8 mouse cellular contexts compared by ENCODE assay signal in the genomic region with DNA sequence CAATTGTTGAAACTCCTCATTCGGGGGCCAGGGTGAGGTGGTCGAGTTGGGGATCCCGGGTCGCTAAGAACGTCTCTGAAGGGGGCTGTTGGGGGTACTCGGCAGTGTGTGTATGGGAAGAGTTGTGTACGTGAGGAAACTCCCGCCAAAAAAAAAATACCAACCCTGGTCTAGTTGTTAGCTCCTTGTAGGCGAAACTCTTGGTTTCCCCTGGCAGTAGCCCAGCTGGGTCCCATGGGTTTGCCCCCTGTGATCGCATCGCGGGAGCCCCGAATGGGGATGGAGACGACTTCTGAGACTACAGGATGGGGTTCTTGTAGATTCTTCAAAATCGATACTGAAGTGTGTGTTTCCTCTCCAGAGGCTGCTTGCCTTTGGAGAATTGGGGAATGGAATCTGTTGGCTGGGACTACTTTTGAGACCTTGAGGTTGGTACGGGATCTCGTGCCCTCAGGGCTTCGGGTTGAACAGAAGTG. TPM values are rescaled to one million over a fixed set of nuclear protein-coding genes. Genes with fewer than 3 reads are reported as not detected.
A peak's percentile ranks its signal among the peaks of the same experiment; 100 is the strongest.
DNase-seq lines count a peak whose midpoint lies in the region; ATAC-seq and TF ChIP-seq lines count a peak whose summit lies in the region.

No protein-coding gene starts in this region.

- H3K4me3 ChIP-seq in kidney, embryonic 15.5 days (replicated peaks): peak overlapping the region; percentile 82
- H3K4me3 ChIP-seq in ES-E14 (ENCODE audit: insufficient read depth in 1 of 2, low read depth in 1 of 2, low read length in 2 of 2, poor library complexity in 1 of 2, severe bottlenecking in 1 of 2): peak overlapping the region; percentile 68 to 94
- H3K4me3 ChIP-seq in embryonic fibroblast, embryonic 13.5 days (ENCODE audit: insufficient read depth, low read length): peak overlapping the region; percentile 95
- H3K4me3 ChIP-seq in limb, embryonic 15.5 days: peak overlapping the region; percentile 79
- peak overlapping the region; percentile 75 for H3K4me3 ChIP-seq in stomach, embryonic 16.5 days (replicated peaks; ENCODE audit: low read length)

- no peak for TF ChIP-seq POLR2A in embryonic fibroblast, embryonic 13.5 days (IDR thresholded peaks at IDR 0.05; ENCODE audit: low read depth, low read length)

- peak overlapping the region; percentile 33 for H3K27ac ChIP-seq in kidney, embryonic 15.5 days
- no peak overlapping the region for H3K27ac ChIP-seq in ES-E14 (ENCODE audit: insufficient read depth, low read depth, low read length, poor library complexity, severe bottlenecking)
- H3K27ac ChIP-seq in embryonic fibroblast, embryonic 13.5 days (ENCODE audit: insufficient read depth, low read length): no peak overlapping the region
- H3K27ac ChIP-seq in limb, embryonic 15.5 days: no peak overlapping the region
- H3K27ac ChIP-seq in stomach, embryonic 16.5 days (ENCODE audit: low read length): 0 out of 2 replicates have a peak overlapping the region, but pooled peaks have one; percentile 17

- no peaks in the 10 kb centered on the region for H3K9me3 ChIP-seq in kidney, embryonic 15.5 days (replicated peaks)
- H3K9me3 ChIP-seq in ES-E14 (ENCODE audit: control insufficient read depth, insufficient read depth, low read depth, low read length): no peaks in the 10 kb centered on the region
- no peaks in the 10 kb centered on the region for H3K9me3 ChIP-seq in limb, embryonic 15.5 days
- no peaks in the 10 kb centered on the region for H3K9me3 ChIP-seq in stomach, embryonic 16.5 days (replicated peaks; ENCODE audit: control insufficient read depth, low read length)

- DNase-seq in kidney, adult 18-20 months: no peak
- no peak for DNase-seq in ES-E14 (ENCODE audit: low read depth, low spot score)
- DNase-seq in right cerebral cortex, adult 2 months (ENCODE audit: low spot score in 2 of 2): no peak

- H3K9ac ChIP-seq in kidney, embryonic 15.5 days: peak overlapping the region; percentile 64
- H3K9ac ChIP-seq in ES-E14 (ENCODE audit: insufficient read depth, low read depth, low read length, poor library complexity, severe bottlenecking): peak overlapping the region; percentile 78
- peak overlapping the region; percentile 41 for H3K9ac ChIP-seq in limb, embryonic 15.5 days
- H3K9ac ChIP-seq in stomach, embryonic 16.5 days (ENCODE audit: low read length): peak overlapping the region; percentile 99

- in situ Hi-C loops in ES-E14 (cut with MboI; ENCODE audit: low sequenced_read_pairs in 2 of 2, unreplicated experiment in 2 of 2): no loop called here

- no peak; the same call in 1 of the 2 replicates for ATAC-seq in kidney, embryonic 15.5 days (replicated peaks; ENCODE audit: low FRiP score)
- ATAC-seq in limb, embryonic 15.5 days (ENCODE audit: insufficient number of reproducible peaks, low FRiP score, low TSS enrichment, low read depth): no peak; the same call in 1 of the 2 replicates
- ATAC-seq in stomach, embryonic 16.5 days (ENCODE audit: insufficient read depth, low FRiP score): no peak
- no peak for ATAC-seq in megakaryocyte progenitor cell, adult 5-6 weeks (replicated peaks; ENCODE audit: poor library complexity)

- H3K4me1 ChIP-seq in kidney, embryonic 15.5 days: peaks cover 34% of the 10 kb centered on the region
- H3K4me1 ChIP-seq in ES-E14 (ENCODE audit: control insufficient read depth in 2 of 2, insufficient read depth in 2 of 2, low read length in 2 of 2, poor library complexity in 1 of 2): peaks cover 0 to 16% of the 10 kb centered on the region in 2 experiments; a peak in 3 of 4 replicates
- no peaks in the 10 kb centered on the region for H3K4me1 ChIP-seq in embryonic fibroblast, embryonic 13.5 days (ENCODE audit: control insufficient read depth, insufficient read depth, low read length)
- peaks cover 29% of the 10 kb centered on the region for H3K4me1 ChIP-seq in limb, embryonic 15.5 days
- peaks cover 21% of the 10 kb centered on the region for H3K4me1 ChIP-seq in stomach, embryonic 16.5 days (ENCODE audit: control insufficient read depth, insufficient read depth, low read length)

- H3K4me2 ChIP-seq in kidney, embryonic 15.5 days: peak overlapping the region; percentile 78
- H3K4me2 ChIP-seq in limb, embryonic 15.5 days: peak overlapping the region; percentile 55
- H3K4me2 ChIP-seq in stomach, embryonic 16.5 days (ENCODE audit: low read depth, low read length): peak overlapping the region; percentile 87

- WGBS in kidney, embryonic 15.5 days: 1% methylated on average over 18 of the region's 18 CpGs
- WGBS in limb, embryonic 15.5 days: 1% methylated on average over 18 of the region's 18 CpGs
- 1% methylated on average over 18 of the region's 18 CpGs for WGBS in stomach, embryonic 16.5 days

- TF ChIP-seq CTCF in embryonic fibroblast, embryonic 13.5 days (IDR thresholded peaks at IDR 0.05; ENCODE audit: borderline replicate concordance, insufficient read depth, low read length): no peak

- H3K27me3 ChIP-seq in kidney, embryonic 15.5 days: no peaks in the 10 kb centered on the region
- H3K27me3 ChIP-seq in limb, embryonic 15.5 days: no peaks in the 10 kb centered on the region
- no peaks in the 10 kb centered on the region for H3K27me3 ChIP-seq in stomach, embryonic 16.5 days (ENCODE audit: control insufficient read depth, insufficient read depth, low read length)

- peaks cover 23% of the 10 kb centered on the region for H3K36me3 ChIP-seq in kidney, embryonic 15.5 days
- H3K36me3 ChIP-seq in ES-E14 (ENCODE audit: control insufficient read depth, insufficient read depth, low read length, poor library complexity, severe bottlenecking): peaks cover 13% of the 10 kb centered on the region
- peaks cover 19% of the 10 kb centered on the region for H3K36me3 ChIP-seq in limb, embryonic 15.5 days
- peaks cover 12% of the 10 kb centered on the region; the same call in 1 of the 2 replicates for H3K36me3 ChIP-seq in stomach, embryonic 16.5 days (ENCODE audit: control insufficient read depth, insufficient read depth, low read length)

TF ChIP-seq in ES-E14, 5 proteins besides CTCF, POLR2A, EP300 and RAD21:
- TF ChIP-seq CHD2 (IDR thresholded peaks at IDR 0.05; ENCODE audit: low read depth, low read length): no peak

RNA-seq across cellular contexts. Expression of a gene that starts 1.2 kb away (rescaled TPM):
- 11.2 and 14.4 TPM in 2 replicates for polyA plus RNA-seq in kidney, embryonic 15.5 days (2015; fragmentation: Nextera tagmentation; extraction: Ambion mirVana)
- total RNA-seq in ES-E14 (2012; rRNA removed): 20.5 and 24.5 TPM in 2 replicates
- 41.9 and 43.7 TPM in 2 replicates for polyA plus RNA-seq in embryonic fibroblast, embryonic 13.5 days (2011; ENCODE audit: insufficient read length, low read depth, missing spikeins)
- polyA plus RNA-seq in limb, embryonic 15.5 days (2015; fragmentation: Nextera tagmentation; extraction: Ambion mirVana): 7.3 and 8.4 TPM in 2 replicates
- 8.2 and 10.5 TPM in 2 replicates for polyA plus RNA-seq in stomach, embryonic 16.5 days (2015; fragmentation: Nextera tagmentation; extraction: Ambion mirVana)
- total RNA-seq in megakaryocyte progenitor cell, adult 5-6 weeks (2015): 29.5 and 29.9 TPM in 2 replicates
- total RNA-seq in megakaryocyte progenitor cell, adult 5-6 weeks (2017): 3.4 and 3.9 TPM in 2 replicates

RNA-seq across cellular contexts. Expression of a gene that starts 32.9 kb away (rescaled TPM):
- 44.7 and 46.4 TPM in 2 replicates for polyA plus RNA-seq in kidney, embryonic 15.5 days (2015; fragmentation: Nextera tagmentation; extraction: Ambion mirVana)
- total RNA-seq in ES-E14 (2012; rRNA removed): 7.1 and 14.6 TPM in 2 replicates
- polyA plus RNA-seq in embryonic fibroblast, embryonic 13.5 days (2011; ENCODE audit: insufficient read length, low read depth, missing spikeins): 12.4 and 24.2 TPM in 2 replicates
- polyA plus RNA-seq in limb, embryonic 15.5 days (2015; fragmentation: Nextera tagmentation; extraction: Ambion mirVana): 126 and 130 TPM in 2 replicates
- 116 and 128 TPM in 2 replicates for polyA plus RNA-seq in stomach, embryonic 16.5 days (2015; fragmentation: Nextera tagmentation; extraction: Ambion mirVana)
- 1.3 and 2.2 TPM in 2 replicates for total RNA-seq in megakaryocyte progenitor cell, adult 5-6 weeks (2015)
- total RNA-seq in megakaryocyte progenitor cell, adult 5-6 weeks (2017): 1.1 and 4.8 TPM in 2 replicates

RNA-seq across cellular contexts. Expression of a gene that starts 56.2 kb away (rescaled TPM):
- polyA plus RNA-seq in kidney, embryonic 15.5 days (2015; fragmentation: Nextera tagmentation; extraction: Ambion mirVana): 0.08 and 0.10 TPM in 2 replicates
- 0.05 and 0.27 TPM in 2 replicates for total RNA-seq in ES-E14 (2012; rRNA removed)
- not detected in 2 replicates for polyA plus RNA-seq in embryonic fibroblast, embryonic 13.5 days (2011; ENCODE audit: insufficient read length, low read depth, missing spikeins)
- polyA plus RNA-seq in limb, embryonic 15.5 days (2015; fragmentation: Nextera tagmentation; extraction: Ambion mirVana): 13.8 and 14.1 TPM in 2 replicates
- 1.2 and 3.0 TPM in 2 replicates for polyA plus RNA-seq in stomach, embryonic 16.5 days (2015; fragmentation: Nextera tagmentation; extraction: Ambion mirVana)
- total RNA-seq in megakaryocyte progenitor cell, adult 5-6 weeks (2015): 0.02 and 0.10 TPM in 2 replicates
- total RNA-seq in megakaryocyte progenitor cell, adult 5-6 weeks (2017): 0.14 TPM in 1 of 2 replicates, not detected in the other

Comparison
In these comparisons a context has a peak if more than half of its experiments do, and no peak if none do; other contexts are left out.
1. H3K27ac ChIP-seq: peak in kidney, embryonic 15.5 days (single experiment) and stomach, embryonic 16.5 days (single experiment); none in ES-E14 (single experiment), embryonic fibroblast, embryonic 13.5 days (single experiment) and limb, embryonic 15.5 days (single experiment).
2. H3K9ac ChIP-seq: peak in every context shown above with its lines; median percentile 99 in stomach, embryonic 16.5 days; 78 in ES-E14; 64 in kidney, embryonic 15.5 days; 41 in limb, embryonic 15.5 days.
3. Peak in every context shown above with its lines, with median percentiles within 50 percentile points of each other: H3K4me2 ChIP-seq and H3K4me3 ChIP-seq.